Mouse (Mus musculus): ENCODE data around the gene Rtn2. TPM values are rescaled to one million over a fixed set of nuclear protein-coding genes. Genes with fewer than 3 reads are reported as not detected.
"Not testable (repeated sequence)": the region's sequence is repeated elsewhere in the genome, so short reads cannot be mapped to it uniquely, and the experiment has no call there.

Gene Rtn2
- polyA plus RNA-seq, 1 experiment: 76.2 TPM

DNA sequence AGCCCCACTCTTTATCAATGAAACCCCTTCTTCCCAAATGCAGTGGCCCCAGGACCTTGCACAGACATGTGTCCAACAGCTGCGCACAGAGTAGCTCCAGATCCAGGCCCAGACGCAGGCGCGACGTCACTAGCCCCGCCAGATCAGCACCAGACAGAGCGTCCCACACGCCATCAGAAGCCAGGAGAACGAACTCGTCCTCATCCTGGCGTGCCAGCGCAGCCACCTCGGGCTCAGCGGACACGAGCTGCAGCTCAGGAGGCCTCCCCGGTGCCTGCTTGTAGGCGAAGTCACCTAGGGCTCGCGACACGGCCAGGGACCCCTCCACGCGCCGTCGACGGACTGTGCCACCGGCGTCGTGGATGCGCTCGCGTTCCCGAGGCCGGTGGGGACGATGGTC is 3.4 kb upstream of the Rtn2 start:
- WGBS: 2% methylated on average over 34 of the region's 34 CpGs
- no peak for DNase-seq
- H3K4me3 ChIP-seq (replicated peaks; ENCODE audit: extremely low read depth, low read depth, low read length): no peak overlapping the region
- H3K4me1 ChIP-seq (ENCODE audit: control insufficient read depth, insufficient read depth, low read length): no peaks in the 10 kb centered on the region
- TF ChIP-seq POLR2A (IDR thresholded peaks at IDR 0.05; ENCODE audit: borderline replicate concordance, extremely low read depth, low read depth, low read length) (no peak), CTCF (IDR thresholded peaks at IDR 0.05; ENCODE audit: insufficient read depth, low read length) (no peak)

DNA sequence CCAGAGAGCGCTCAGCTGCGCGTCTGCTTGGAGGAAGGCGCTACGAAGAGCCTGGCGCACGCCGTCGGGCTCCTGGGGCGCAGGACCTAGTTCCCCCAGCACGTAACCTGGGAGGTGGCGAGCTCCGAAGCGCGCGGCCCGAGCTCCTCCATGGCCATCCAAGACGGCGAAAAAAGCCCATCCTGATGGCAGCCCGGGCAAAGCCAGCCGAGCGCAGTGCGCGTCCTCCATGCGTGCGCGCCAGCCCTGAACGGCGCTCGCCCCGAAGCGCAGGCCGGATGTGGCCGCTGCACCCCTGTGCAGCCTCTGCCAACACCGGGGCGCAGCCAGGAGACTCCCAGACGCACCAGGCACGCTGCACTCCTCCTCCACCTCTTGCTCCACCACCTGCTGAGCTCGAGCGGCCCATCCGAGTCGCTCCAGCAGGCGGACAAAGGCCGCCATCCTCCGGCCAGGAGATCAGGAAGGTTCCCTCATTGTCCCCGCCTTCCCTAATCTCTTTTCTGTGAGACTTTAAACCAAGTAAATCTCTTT is 2.8 kb upstream of the Rtn2 start, which contains the start of gene Ppm1n:
Ppm1n (minus strand) TSS at position 484 of the 534 bp plus-strand sequence.
- H3K4me1 ChIP-seq (ENCODE audit: control insufficient read depth, insufficient read depth, low read length): no peaks in the 10 kb centered on the region
- TF ChIP-seq CTCF (IDR thresholded peaks at IDR 0.05; ENCODE audit: insufficient read depth, low read length): no peak
- no peak for TF ChIP-seq POLR2A (IDR thresholded peaks at IDR 0.05; ENCODE audit: borderline replicate concordance, extremely low read depth, low read depth, low read length)
- no peak within 1 kb of the TSS for H3K4me3 ChIP-seq (replicated peaks; ENCODE audit: extremely low read depth, low read depth, low read length)
- no peak for DNase-seq
- WGBS: 2% methylated on average over 46 of the region's 46 CpGs

DNA sequence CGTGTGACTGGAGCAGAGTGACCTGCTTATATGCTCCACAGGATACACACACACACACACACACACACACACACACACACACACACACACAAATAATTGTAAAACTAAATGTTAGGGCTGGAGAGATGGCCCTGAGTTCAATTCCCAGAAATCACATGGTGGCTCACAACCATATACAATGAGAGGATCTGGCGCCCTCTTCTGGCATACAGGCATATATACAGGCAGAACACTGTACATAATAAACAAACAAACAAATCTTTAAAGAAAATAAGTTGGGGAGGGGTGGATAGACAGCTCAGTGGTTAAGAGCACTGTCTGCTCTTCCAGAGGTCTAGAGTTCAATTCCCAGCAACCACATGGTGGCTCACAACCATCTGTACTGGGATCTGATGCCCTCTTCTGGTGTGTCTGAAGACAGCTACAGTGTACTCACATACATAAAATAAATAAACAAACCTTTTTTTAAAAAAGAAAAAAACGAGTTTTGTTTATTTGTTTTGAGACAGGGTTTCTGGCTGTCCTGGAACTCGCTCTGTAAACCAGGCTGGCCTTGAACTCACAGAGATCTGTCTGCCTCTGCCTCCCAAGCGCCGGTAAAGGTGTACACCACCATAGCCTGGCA is 632 bp upstream of the Rtn2 start:
- 30% methylated on average over 6 of the region's 6 CpGs for WGBS
- not testable (repeated sequence) for H3K4me1 ChIP-seq (ENCODE audit: control insufficient read depth, insufficient read depth, low read length); DNase-seq; H3K4me3 ChIP-seq (replicated peaks; ENCODE audit: extremely low read depth, low read depth, low read length)

DNA sequence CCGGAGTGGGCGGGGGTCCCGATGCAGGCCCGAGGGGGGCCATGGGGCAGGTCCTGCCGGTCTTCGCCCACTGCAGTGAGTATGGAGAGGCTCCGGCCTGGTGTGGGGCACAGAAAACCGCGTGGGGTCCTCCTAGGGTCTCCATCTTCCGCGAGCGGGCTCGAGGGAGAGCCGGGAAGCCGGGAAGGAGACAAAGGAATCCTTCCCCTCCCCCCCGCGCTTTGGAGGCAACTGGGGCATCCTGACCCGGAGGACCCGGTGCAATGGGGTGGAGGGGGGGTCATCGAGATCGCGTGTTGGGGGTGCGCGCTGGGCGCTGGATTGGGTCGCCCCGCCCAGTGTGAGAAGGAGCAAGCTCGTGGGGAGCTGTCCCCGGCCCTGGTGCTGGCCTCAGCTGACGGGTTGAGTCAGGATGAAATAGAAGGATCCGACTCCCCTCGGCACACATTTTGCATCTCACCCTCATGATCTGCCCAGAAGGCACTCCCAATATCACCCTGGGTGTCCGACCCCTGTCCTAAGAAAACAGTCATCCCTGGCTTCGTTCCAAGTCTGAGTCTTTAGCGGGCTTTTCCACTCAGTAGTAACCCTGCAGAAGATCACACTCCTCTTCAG is 474 bp downstream of the Rtn2 start:
- DNase-seq: peak; percentile 57
- TF ChIP-seq POLR2A (IDR thresholded peaks at IDR 0.05; ENCODE audit: borderline replicate concordance, extremely low read depth, low read depth, low read length) (no peak), CTCF (IDR thresholded peaks at IDR 0.05; ENCODE audit: insufficient read depth, low read length) (no peak)
- H3K4me1 ChIP-seq (ENCODE audit: control insufficient read depth, insufficient read depth, low read length): no peaks in the 10 kb centered on the region
- H3K4me3 ChIP-seq (replicated peaks; ENCODE audit: extremely low read depth, low read depth, low read length): peak overlapping the region; percentile 36
- WGBS: 1% methylated on average over 34 of the region's 35 CpGs

DNA sequence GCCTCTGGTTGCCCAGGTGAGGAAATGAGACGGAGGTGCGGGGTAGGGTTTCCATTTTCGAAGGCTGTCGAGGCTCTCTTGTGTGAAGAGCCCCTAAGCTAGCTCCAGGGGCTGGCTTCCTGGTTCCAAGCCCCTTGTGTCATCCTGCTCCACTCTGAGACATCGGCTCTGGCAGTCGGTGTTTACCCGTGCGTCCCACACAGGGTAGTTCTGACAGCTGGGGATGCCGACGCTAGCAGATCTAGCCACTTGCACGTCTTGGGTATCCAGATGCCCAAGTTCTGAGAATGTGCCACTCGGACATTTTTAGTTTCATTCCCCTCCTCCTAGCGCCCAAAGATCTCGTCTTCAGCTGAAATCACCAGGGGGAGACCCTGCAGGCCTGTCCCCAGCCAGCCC is 981 bp downstream of the Rtn2 start:
- Histone ChIP-seq H3K4me1 (ENCODE audit: control insufficient read depth, insufficient read depth, low read length) (no peaks in the 10 kb centered on the region), H3K4me3 (replicated peaks; ENCODE audit: extremely low read depth, low read depth, low read length) (no peak overlapping the region)
- WGBS: 36% methylated on average over 14 of the region's 14 CpGs
- TF ChIP-seq POLR2A (IDR thresholded peaks at IDR 0.05; ENCODE audit: borderline replicate concordance, extremely low read depth, low read depth, low read length): no peak
- TF ChIP-seq CTCF (IDR thresholded peaks at IDR 0.05; ENCODE audit: insufficient read depth, low read length): no peak
- DNase-seq: no peak

DNA sequence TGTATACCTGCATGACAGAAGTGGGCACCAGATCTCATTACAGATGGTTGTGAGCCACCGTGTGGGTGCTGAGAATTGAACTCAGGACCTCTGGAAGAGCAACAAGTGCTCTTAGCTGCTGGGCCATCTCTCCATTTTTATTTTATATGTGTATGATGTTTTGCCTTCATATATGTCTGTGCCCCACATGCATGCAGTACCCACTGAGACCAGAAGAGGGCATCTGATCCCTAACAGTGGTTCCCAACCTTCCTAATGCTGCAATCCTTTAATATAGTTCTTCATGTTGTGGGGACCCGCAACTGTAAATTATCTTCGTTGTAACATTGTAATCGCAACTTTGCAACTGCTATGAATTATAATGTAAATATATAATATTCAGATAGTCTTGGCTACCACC is 2.3 kb downstream of the Rtn2 start:
- WGBS: 26% methylated on average over 4 of the region's 4 CpGs
- no peak overlapping the region for H3K4me3 ChIP-seq (replicated peaks; ENCODE audit: extremely low read depth, low read depth, low read length)
- no peak for TF ChIP-seq POLR2A (IDR thresholded peaks at IDR 0.05; ENCODE audit: borderline replicate concordance, extremely low read depth, low read depth, low read length)
- peak; percentile 55 for TF ChIP-seq CTCF (IDR thresholded peaks at IDR 0.05; ENCODE audit: insufficient read depth, low read length)
- H3K4me1 ChIP-seq (ENCODE audit: control insufficient read depth, insufficient read depth, low read length): no peaks in the 10 kb centered on the region
- peak; percentile 62 for DNase-seq

DNA sequence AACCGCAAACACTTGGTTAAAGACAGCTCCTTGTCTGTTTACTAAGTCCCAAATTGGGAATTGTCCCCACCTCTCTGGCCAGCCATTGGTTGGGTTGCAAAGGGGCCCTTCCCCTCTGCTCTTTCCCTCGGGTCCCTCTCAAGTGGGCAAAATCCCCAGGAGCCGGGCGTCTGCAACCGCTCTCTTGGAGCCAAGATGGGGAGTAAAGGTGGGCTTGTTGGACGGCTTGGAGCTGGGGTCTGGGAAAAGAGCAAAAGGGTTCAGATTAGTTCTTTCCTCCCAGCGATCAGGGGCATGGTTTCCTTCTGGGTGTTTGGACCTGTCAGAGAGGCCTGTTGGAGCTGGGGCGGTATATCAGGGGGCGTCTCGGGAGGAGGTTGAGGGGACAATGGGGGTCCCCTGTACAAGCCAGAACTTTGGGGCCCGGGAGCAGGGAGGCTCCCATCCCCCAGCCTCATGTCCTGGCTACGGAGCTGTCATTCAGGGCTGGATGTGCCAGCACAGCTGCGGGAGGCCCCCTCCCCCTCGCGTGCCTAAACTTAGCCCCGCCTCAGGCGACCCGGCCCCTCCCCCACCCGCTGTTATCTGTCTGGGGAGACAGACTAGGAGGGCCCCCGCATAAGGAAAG is 8.7 kb downstream of the Rtn2 start:
- no peaks in the 10 kb centered on the region; the same call in 1 of the 2 replicates for H3K4me1 ChIP-seq (ENCODE audit: control insufficient read depth, insufficient read depth, low read length)
- DNase-seq: no peak
- WGBS: 2% methylated on average over 20 of the region's 20 CpGs
- peak overlapping the region; percentile 68 for H3K4me3 ChIP-seq (replicated peaks; ENCODE audit: extremely low read depth, low read depth, low read length)
- TF ChIP-seq POLR2A (IDR thresholded peaks at IDR 0.05; ENCODE audit: borderline replicate concordance, extremely low read depth, low read depth, low read length): no peak
- TF ChIP-seq CTCF (IDR thresholded peaks at IDR 0.05; ENCODE audit: insufficient read depth, low read length): no peak

DNA sequence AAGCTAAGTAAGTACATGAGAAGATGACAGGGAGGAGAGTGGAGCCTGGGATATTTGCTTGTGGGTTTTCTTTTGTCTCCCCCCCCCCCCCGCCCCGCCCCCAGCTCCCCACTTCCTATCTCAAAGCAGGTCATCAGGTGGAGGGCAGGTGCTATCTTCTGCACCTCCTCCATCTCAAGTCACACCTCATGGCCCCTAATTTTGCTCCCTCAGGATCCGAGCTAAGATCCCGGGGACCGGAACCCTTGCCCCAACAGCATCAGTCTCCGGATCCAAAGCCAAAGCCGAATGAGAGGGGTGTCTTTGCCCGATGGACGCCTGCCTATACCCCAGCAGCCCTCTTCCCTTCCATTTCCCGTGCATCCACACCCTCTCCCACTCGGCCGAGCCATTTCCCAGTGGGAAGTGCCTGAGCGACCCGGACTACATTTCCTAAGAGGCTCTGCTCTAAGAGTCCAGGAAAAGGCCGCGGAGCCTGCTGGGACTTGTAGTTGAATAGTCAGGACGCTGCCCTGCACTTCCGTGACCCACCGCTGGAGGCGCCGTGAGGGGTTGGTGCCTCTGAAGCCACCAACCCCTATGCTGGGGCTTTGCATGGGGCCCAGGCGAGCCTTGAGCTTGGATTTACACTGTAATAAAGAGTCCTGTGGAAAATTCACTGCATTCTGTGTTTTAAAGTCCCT is 13.2 kb downstream of the Rtn2 start:
- TF ChIP-seq POLR2A (IDR thresholded peaks at IDR 0.05; ENCODE audit: borderline replicate concordance, extremely low read depth, low read depth, low read length) (peak; percentile 39; the same call in 1 of the 2 replicates), CTCF (IDR thresholded peaks at IDR 0.05; ENCODE audit: insufficient read depth, low read length) (peak; percentile 81)
- H3K4me1 ChIP-seq (ENCODE audit: control insufficient read depth, insufficient read depth, low read length): no peaks in the 10 kb centered on the region; the same call in 1 of the 2 replicates
- WGBS: 17% methylated on average over 22 of the region's 22 CpGs
- peak overlapping the region; percentile 60 for H3K4me3 ChIP-seq (replicated peaks; ENCODE audit: extremely low read depth, low read depth, low read length)
- peak; percentile 97 for DNase-seq

DNA sequence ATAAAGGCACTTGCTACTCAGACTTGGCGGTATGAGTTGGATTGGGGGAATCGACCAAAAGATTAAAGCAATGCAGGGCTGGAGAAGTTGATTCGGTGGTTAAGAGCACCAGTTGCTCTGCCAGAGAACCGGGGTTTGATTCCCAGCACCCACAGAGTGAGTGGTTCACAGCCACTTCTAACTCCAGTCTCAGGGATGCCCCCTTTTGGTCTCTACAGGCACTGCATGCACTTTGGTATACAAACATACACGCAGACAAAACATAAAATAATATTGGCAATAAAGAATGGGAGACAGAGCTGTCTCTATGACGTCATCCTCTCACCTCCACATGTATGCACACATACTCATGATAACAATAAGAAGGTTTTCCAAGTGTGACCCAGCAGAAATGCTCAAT is 14.6 kb downstream of the Rtn2 start:
- DNase-seq: no peak
- Histone ChIP-seq H3K4me3 (replicated peaks; ENCODE audit: extremely low read depth, low read depth, low read length) (no peak overlapping the region), H3K4me1 (ENCODE audit: control insufficient read depth, insufficient read depth, low read length) (no peaks in the 10 kb centered on the region; the same call in 1 of the 2 replicates)
- 83% methylated on average over 6 of the region's 6 CpGs for WGBS
- TF ChIP-seq POLR2A (IDR thresholded peaks at IDR 0.05; ENCODE audit: borderline replicate concordance, extremely low read depth, low read depth, low read length): no peak
- TF ChIP-seq CTCF (IDR thresholded peaks at IDR 0.05; ENCODE audit: insufficient read depth, low read length): no peak

Data from lung, adult 2 months (tissue).